Mouse (Mus musculus) NIH3T3 (cell line): ENCODE results near the gene Atxn3.

Experiments
- DNase-seq: peaks from one replicate; pipeline ENCODE4 v3.0.0-alpha.2; 2012; ENCODE audit warnings: low read depth

The Atxn3 gene

DNA sequence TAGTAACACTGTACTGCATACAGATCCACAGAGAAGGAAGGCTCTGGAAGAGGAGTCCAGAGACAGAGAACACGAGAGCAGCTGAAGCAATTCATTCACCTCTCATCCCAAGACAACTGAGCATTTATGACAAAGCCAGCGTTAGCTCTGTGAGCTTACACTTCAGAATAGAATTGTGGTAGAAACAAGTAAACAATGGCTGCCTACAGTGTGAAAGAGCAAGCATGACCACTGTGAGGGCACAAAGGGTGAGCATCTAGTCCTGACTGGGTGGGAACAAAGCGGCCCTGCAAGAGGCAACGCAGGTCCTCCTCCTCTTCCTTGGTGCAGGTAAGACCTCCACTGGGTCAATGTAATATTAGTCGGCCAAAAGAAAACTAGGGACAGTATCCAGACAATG is 67.0 kb downstream of the Atxn3 start:
- no peak for DNase-seq

DNA sequence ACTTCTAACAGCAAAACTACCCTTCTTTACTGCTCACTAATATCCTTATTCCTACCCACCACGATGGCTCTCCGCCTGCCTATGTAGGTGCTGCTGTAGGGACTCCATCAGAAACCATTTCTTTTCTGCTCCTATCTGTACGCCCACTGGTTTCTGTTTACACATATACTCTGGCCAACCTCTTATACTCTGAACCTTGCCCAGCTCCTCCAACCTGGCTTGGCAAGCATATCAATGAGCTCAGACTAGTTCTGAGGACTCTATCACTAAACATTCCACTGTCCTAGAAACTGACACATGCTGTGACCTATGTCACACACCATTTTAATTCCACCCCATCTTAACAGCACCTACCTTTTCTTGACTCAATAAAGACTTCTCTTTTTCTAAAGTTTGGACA is 68.7 kb downstream of the Atxn3 start:
- DNase-seq, result no peak

GRCm38 (mm10) chr12:101888312-101888711 is 69.7 kb downstream of the Atxn3 start:
- DNase-seq, result no peak

GRCm38 (mm10) chr12:101884926-101885325 is 73.1 kb downstream of the Atxn3 start:
- DNase-seq, result no peak

DNA sequence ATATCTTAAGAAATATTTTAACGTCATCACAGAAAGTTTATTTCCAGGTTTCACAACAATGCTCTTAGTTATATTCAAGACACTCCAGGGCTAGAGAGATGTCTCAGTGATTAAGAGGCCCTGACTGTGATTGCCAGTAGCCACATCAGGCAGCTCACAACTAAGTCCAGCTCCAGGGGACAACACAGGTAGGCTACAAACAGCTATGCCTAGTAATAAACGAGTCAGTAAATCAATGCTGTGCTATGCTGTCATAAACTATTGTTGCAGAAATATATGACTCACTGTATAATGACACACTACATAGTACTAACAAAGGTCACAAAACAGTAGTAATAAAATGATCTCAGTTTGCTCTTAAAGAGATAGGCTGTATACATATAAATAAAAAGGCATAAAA is 81.7 kb downstream of the Atxn3 start:
- no peak for DNase-seq

- DNase-seq, result peak; percentile 84
Measured at GRCm38 (mm10) chr12:101875107-101875506, 82.9 kb downstream of the Atxn3 start.
